Mouse (Mus musculus): Measurements from ENCODE around the gene Cmtm6.

DNA sequence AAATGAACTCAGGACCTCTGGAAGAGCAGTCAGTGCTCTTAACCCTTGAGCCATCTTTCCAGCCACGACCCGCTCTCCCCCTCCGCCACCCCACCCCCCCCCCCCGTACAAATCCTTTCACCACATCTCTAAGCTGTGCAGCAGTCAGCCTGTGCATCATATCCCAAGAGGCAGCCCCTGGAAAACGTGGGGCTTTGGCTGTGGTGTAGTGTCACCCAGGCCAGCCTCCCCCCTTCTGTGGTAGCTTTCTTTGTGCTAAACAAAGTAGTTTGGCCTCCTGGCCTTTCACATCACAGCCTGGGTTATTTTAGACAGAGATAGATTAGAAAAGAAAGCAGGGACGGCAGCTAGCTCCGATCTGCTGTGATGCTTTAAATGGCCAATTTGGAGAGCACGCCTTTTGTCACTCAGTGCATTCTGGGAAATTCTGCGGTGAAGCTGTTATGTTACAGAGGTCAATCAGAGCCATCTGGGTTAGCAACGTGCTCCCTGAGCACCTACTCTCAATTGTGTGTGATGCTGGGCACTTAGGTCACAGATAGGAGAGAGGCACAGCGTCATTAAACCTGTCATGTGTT lies 65.6 kb downstream of the Cmtm6 start:
- TF ChIP-seq GATA1 (IDR thresholded peaks at IDR 0.05; ENCODE audit: low read length) (no peak), TAL1 (IDR thresholded peaks at IDR 0.05; ENCODE audit: low read length) (no peak)

Data from erythroblast, embryonic 14.5 days (primary cell).